Mouse (Mus musculus) small intestine, adult 2 months (tissue): ENCODE results near the gene Klhl26.

Experiments used
- CTCF ChIP-seq: fragments of 200-500 bp; IDR thresholded peaks from 2 replicates; pipeline ENCODE4 v1.5.1; 2012; ENCODE audit warnings: low read depth, mild to moderate bottlenecking, control low read depth, inconsistent platforms, low read length, moderate library complexity, mixed read lengths; ENCODE audit not compliant: insufficient replicate concordance, insufficient read length; ENCODE audit errors: extremely low read depth
- POLR2A ChIP-seq: fragments of 200-500 bp; IDR thresholded peaks from 2 replicates; pipeline ENCODE4 v1.6.1; 2012; ENCODE audit warnings: low read depth, mild to moderate bottlenecking, control low read depth, inconsistent platforms, low read length, moderate library complexity

- TF ChIP-seq CTCF, result no peak
- no peak for TF ChIP-seq POLR2A
Observed at GRCm38 (mm10) chr8:70507027-70507393, 30.2 kb upstream of the Klhl26 start.
